Mouse (Mus musculus) E14TG2a.4 (cell line): ENCODE measurements around the gene Tecpr1.

Experiments used
- CTCF ChIP-seq: conservative IDR thresholded peaks from 2 replicates; pipeline ENCODE4 v1.5.1; 2014; ENCODE audit warnings: low read length
- POU5F1 ChIP-seq: IDR thresholded peaks from 2 replicates; pipeline ENCODE4 v1.6.1; 2014; ENCODE audit warnings: low read length, borderline replicate concordance

DNA sequence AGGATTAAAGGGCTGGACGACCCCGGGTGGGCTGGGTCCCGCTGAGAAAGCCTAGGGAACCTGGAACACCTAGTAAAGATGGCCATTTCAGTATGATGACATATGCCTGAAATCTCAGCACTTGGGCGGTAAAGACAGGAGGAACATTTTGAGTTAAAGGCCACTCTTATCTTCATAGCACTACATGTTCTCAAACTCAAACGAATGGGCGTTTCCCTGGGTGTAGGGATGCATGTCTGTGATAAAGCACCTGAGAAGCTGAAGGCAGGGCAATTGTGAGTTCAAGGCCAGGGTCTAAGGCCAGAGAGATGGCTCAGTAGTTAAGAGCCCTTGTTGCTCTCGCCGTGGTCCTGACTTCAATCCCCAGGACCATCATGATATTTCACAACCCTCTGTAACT is 47.0 kb upstream of the Tecpr1 start:
- TF ChIP-seq CTCF (no peak), POU5F1 (no peak)
